Mouse (Mus musculus): ENCODE data around the gene Pik3c2b. TPM values are rescaled to one million over a fixed set of nuclear protein-coding genes. Genes with fewer than 3 reads are reported as not detected.

The Pik3c2b gene
- polyA plus RNA-seq, 1 experiment, result 0.39 TPM

DNA sequence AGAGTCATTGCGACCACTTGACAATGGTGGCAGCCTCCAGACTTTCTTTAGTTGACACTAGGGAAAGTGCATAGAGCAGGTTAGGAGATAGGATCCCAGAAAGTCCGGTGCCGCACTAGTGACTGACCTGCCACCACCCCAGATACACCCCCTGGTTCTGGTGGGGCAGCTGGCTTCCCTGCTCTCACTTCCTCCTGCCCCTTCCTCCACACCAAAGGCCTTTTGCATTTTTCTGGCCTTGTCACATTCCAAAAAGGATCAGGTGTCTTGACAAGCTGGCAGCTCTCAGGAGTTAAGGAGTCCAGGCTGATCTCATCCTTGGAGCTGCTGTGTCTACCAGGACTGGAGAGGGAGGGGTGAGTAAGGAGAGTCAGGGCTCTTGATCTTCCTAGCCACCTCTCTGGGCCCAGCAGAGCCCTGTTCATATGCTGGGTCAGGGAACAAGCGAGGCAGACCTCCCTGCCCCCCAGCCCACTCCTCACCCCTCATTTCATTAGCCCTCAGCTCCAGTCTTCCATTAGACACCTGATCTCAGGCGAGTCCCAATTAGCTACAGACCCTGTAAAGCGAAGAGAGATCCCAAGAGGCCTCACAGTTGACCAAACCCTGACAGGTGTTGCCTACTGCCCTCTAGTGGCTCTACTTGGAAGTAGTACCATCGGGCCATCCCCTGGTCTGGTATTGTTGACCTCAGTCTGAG, 41.9 kb downstream of the Pik3c2b start:
- Histone ChIP-seq H3ac (ENCODE audit: control insufficient read depth, insufficient read length, low read depth) (no peak overlapping the region), H3K36me3 (ENCODE audit: control insufficient read depth, insufficient read depth) (no peaks in the 10 kb centered on the region), H3K79me2 (ENCODE audit: control insufficient read depth, insufficient read depth) (no peaks in the 10 kb centered on the region), H3K4me3 (ENCODE audit: insufficient read depth, poor library complexity, severe bottlenecking) (no peak overlapping the region), H3K79me3 (ENCODE audit: low read depth) (no peaks in the 10 kb centered on the region), H3K27me3 (ENCODE audit: control insufficient read depth, insufficient read depth, insufficient read length) (peaks cover 6% of the 10 kb centered on the region)
- TF ChIP-seq CTCF (IDR thresholded peaks at IDR 0.05; ENCODE audit: control insufficient read depth, insufficient read depth, insufficient read length) (peak; percentile 76), MYOG (IDR thresholded peaks at IDR 0.05; ENCODE audit: control insufficient read depth, extremely low read depth, insufficient read length) (no peak)

DNA sequence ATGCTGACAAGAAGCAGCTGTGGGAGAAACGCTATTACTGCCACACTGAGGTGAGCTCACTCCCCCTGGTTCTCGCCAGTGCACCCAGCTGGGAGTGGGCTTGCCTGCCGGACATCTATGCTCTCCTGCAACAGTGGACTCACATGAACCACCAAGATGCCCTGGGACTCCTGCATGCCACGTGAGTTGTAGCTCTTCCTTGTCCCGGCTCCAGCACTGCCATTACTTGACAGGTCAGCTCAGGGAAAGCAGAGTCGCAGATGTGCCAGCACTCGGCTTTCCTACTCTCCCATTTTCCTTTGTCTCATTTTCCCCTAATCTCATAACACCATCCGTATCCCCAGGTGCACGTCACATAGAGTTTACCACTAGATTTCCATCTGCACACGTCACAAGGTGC, 42.7 kb downstream of the Pik3c2b start:
- no peak for TF ChIP-seq MYOG (IDR thresholded peaks at IDR 0.05; ENCODE audit: control insufficient read depth, extremely low read depth, insufficient read length)
- no peak for TF ChIP-seq USF1 (IDR thresholded peaks at IDR 0.05; ENCODE audit: low read depth)
- no peak for TF ChIP-seq FOSL1 (IDR thresholded peaks at IDR 0.05; ENCODE audit: insufficient read depth, low read length, poor library complexity, severe bottlenecking)
- no peak for TF ChIP-seq CTCF (IDR thresholded peaks at IDR 0.05; ENCODE audit: control insufficient read depth, insufficient read depth, insufficient read length)
- TF ChIP-seq MAX (IDR thresholded peaks at IDR 0.05), result no peak
- no peak for TF ChIP-seq CEBPB (IDR thresholded peaks at IDR 0.05; ENCODE audit: low read depth)
- TF ChIP-seq MYOD1 (IDR thresholded peaks at IDR 0.05; ENCODE audit: control insufficient read depth, insufficient read length, low read depth), result no peak
- no peak overlapping the region for H3K4me3 ChIP-seq (ENCODE audit: insufficient read depth, poor library complexity, severe bottlenecking)
- H3K36me3 ChIP-seq (ENCODE audit: control insufficient read depth, insufficient read depth), result no peaks in the 10 kb centered on the region
- H3K79me2 ChIP-seq (ENCODE audit: control insufficient read depth, insufficient read depth), result no peaks in the 10 kb centered on the region
- H3K79me3 ChIP-seq (ENCODE audit: low read depth), result no peaks in the 10 kb centered on the region
- H3K27me3 ChIP-seq (ENCODE audit: control insufficient read depth, insufficient read depth, insufficient read length), result peaks cover 6% of the 10 kb centered on the region
- H3ac ChIP-seq (ENCODE audit: control insufficient read depth, insufficient read length, low read depth), result no peak overlapping the region

DNA sequence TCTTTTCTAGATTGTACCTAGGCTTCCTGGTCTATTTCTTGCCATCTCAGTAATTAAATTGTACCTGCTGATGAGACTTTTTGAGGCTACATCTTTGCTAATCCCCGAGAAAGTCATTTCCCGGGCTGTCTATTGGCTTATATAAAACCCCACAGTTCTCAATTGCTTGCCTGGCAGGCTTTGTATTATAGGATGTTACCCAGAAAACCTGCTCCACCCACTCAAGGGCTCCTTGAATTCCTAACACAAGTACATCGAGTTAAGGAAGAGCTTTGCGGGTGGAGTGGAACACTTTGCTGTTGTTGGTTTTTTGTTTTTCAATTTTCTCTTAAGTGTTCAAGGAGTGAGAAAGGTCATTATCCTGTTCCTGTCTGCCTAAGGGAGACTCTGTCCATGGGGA, 43.9 kb downstream of the Pik3c2b start:
- no peak overlapping the region for H3ac ChIP-seq (ENCODE audit: control insufficient read depth, insufficient read length, low read depth)
- TF ChIP-seq CEBPB (IDR thresholded peaks at IDR 0.05; ENCODE audit: low read depth), result no peak
- TF ChIP-seq MYOG (IDR thresholded peaks at IDR 0.05; ENCODE audit: control insufficient read depth, extremely low read depth, insufficient read length), result no peak
- TF ChIP-seq CTCF (IDR thresholded peaks at IDR 0.05; ENCODE audit: control insufficient read depth, insufficient read depth, insufficient read length), result no peak
- TF ChIP-seq MAX (IDR thresholded peaks at IDR 0.05), result no peak
- TF ChIP-seq USF1 (IDR thresholded peaks at IDR 0.05; ENCODE audit: low read depth), result no peak
- no peak for TF ChIP-seq MYOD1 (IDR thresholded peaks at IDR 0.05; ENCODE audit: control insufficient read depth, insufficient read length, low read depth)
- no peak for TF ChIP-seq FOSL1 (IDR thresholded peaks at IDR 0.05; ENCODE audit: insufficient read depth, low read length, poor library complexity, severe bottlenecking)
- H3K27me3 ChIP-seq (ENCODE audit: control insufficient read depth, insufficient read depth, insufficient read length), result peaks cover 6% of the 10 kb centered on the region
- no peaks in the 10 kb centered on the region for H3K79me3 ChIP-seq (ENCODE audit: low read depth)
- no peaks in the 10 kb centered on the region for H3K36me3 ChIP-seq (ENCODE audit: control insufficient read depth, insufficient read depth)
- H3K4me3 ChIP-seq (ENCODE audit: insufficient read depth, poor library complexity, severe bottlenecking), result no peak overlapping the region
- H3K79me2 ChIP-seq (ENCODE audit: control insufficient read depth, insufficient read depth), result no peaks in the 10 kb centered on the region

DNA sequence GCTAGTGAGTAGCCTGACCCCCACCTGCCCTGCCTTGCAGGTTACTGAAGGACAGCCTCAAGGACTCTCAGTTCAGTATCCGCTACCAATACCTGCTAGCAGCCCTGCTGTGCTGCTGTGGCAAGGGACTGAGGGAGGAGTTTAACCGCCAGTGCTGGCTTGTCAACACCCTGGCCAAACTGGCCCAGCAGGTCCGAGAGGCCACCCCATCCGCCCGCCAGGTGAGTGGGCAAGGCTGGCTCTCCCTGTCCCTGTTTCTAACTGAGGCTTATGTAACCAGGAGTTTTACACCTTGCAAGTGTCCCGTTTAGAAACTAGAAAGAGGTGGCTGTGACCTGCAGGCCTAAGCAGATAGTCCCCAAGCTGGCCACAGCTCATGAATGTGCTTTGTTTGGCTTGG, 45.2 kb downstream of the Pik3c2b start:
- peaks cover 6% of the 10 kb centered on the region for H3K27me3 ChIP-seq (ENCODE audit: control insufficient read depth, insufficient read depth, insufficient read length)
- no peaks in the 10 kb centered on the region for H3K36me3 ChIP-seq (ENCODE audit: control insufficient read depth, insufficient read depth)
- TF ChIP-seq USF1 (IDR thresholded peaks at IDR 0.05; ENCODE audit: low read depth) (no peak), FOSL1 (IDR thresholded peaks at IDR 0.05; ENCODE audit: insufficient read depth, low read length, poor library complexity, severe bottlenecking) (no peak), CTCF (IDR thresholded peaks at IDR 0.05; ENCODE audit: control insufficient read depth, insufficient read depth, insufficient read length) (no peak), MYOG (IDR thresholded peaks at IDR 0.05; ENCODE audit: control insufficient read depth, extremely low read depth, insufficient read length) (no peak), MAX (IDR thresholded peaks at IDR 0.05) (no peak), MYOD1 (IDR thresholded peaks at IDR 0.05; ENCODE audit: control insufficient read depth, insufficient read length, low read depth) (no peak), CEBPB (IDR thresholded peaks at IDR 0.05; ENCODE audit: low read depth) (no peak)
- H3K79me3 ChIP-seq (ENCODE audit: low read depth), result no peaks in the 10 kb centered on the region
- no peaks in the 10 kb centered on the region for H3K79me2 ChIP-seq (ENCODE audit: control insufficient read depth, insufficient read depth)
- H3ac ChIP-seq (ENCODE audit: control insufficient read depth, insufficient read length, low read depth), result no peak overlapping the region
- H3K4me3 ChIP-seq (ENCODE audit: insufficient read depth, poor library complexity, severe bottlenecking), result no peak overlapping the region

DNA sequence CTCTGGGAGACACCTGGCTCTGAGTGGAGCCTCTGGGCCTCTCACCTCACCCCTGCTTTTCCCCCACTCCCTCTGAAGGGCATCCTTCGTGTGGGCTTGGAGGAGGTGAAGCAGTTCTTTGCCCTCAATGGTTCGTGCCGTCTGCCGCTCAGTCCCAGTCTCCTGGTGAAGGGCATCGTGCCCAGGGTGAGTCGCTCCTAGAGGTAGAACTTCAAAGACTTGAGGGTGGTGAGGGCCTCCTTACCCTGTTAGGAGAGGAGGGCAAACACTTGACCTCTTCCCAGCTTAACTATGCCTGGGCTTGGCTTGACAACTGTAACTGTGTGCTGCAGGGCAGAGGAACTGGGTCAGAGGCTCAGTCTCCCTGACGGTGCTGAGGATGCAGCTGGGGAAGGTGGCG, 46.0 kb downstream of the Pik3c2b start:
- H3ac ChIP-seq (ENCODE audit: control insufficient read depth, insufficient read length, low read depth), result no peak overlapping the region
- no peaks in the 10 kb centered on the region for H3K36me3 ChIP-seq (ENCODE audit: control insufficient read depth, insufficient read depth)
- H3K4me3 ChIP-seq (ENCODE audit: insufficient read depth, poor library complexity, severe bottlenecking), result no peak overlapping the region
- peaks cover 6% of the 10 kb centered on the region for H3K27me3 ChIP-seq (ENCODE audit: control insufficient read depth, insufficient read depth, insufficient read length)
- no peaks in the 10 kb centered on the region for H3K79me2 ChIP-seq (ENCODE audit: control insufficient read depth, insufficient read depth)
- H3K79me3 ChIP-seq (ENCODE audit: low read depth), result no peaks in the 10 kb centered on the region
- TF ChIP-seq CTCF (IDR thresholded peaks at IDR 0.05; ENCODE audit: control insufficient read depth, insufficient read depth, insufficient read length) (no peak), FOSL1 (IDR thresholded peaks at IDR 0.05; ENCODE audit: insufficient read depth, low read length, poor library complexity, severe bottlenecking) (no peak), USF1 (IDR thresholded peaks at IDR 0.05; ENCODE audit: low read depth) (no peak), MYOG (IDR thresholded peaks at IDR 0.05; ENCODE audit: control insufficient read depth, extremely low read depth, insufficient read length) (no peak), MYOD1 (IDR thresholded peaks at IDR 0.05; ENCODE audit: control insufficient read depth, insufficient read length, low read depth) (no peak), MAX (IDR thresholded peaks at IDR 0.05) (no peak), CEBPB (IDR thresholded peaks at IDR 0.05; ENCODE audit: low read depth) (no peak)

DNA sequence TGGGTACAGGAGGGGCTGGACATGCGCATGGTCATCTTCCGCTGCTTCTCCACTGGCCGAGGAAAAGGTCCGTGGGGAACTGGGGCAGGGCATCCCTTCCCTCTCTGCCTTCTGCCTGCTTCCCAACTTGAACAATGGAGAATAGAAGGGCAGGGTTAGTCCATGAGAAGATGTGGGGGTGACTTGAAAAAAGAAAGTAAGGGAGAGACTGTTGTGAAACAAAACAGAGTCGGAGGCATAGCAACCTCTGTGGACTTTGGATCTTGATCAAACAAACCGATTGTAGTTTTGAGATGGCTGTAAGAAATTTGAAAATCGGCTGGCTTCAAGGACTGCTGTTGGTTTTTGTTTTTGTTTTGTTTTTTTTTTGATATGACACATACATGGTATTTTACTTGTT, 48.3 kb downstream of the Pik3c2b start:
- no peaks in the 10 kb centered on the region for H3K79me2 ChIP-seq (ENCODE audit: control insufficient read depth, insufficient read depth)
- H3K36me3 ChIP-seq (ENCODE audit: control insufficient read depth, insufficient read depth), result no peaks in the 10 kb centered on the region
- no peak overlapping the region for H3K4me3 ChIP-seq (ENCODE audit: insufficient read depth, poor library complexity, severe bottlenecking)

More for the DNA sequence above, 48.3 kb downstream of the Pik3c2b start:
- Histone ChIP-seq H3ac (ENCODE audit: control insufficient read depth, insufficient read length, low read depth) (no peak overlapping the region), H3K79me3 (ENCODE audit: low read depth) (no peaks in the 10 kb centered on the region), H3K27me3 (ENCODE audit: control insufficient read depth, insufficient read depth, insufficient read length) (peaks cover 6% of the 10 kb centered on the region)
- TF ChIP-seq MYOG (IDR thresholded peaks at IDR 0.05; ENCODE audit: control insufficient read depth, extremely low read depth, insufficient read length) (no peak), CTCF (IDR thresholded peaks at IDR 0.05; ENCODE audit: control insufficient read depth, insufficient read depth, insufficient read length) (no peak), MYOD1 (IDR thresholded peaks at IDR 0.05; ENCODE audit: control insufficient read depth, insufficient read length, low read depth) (no peak), MAX (IDR thresholded peaks at IDR 0.05) (no peak), USF1 (IDR thresholded peaks at IDR 0.05; ENCODE audit: low read depth) (no peak), FOSL1 (IDR thresholded peaks at IDR 0.05; ENCODE audit: insufficient read depth, low read length, poor library complexity, severe bottlenecking) (no peak), CEBPB (IDR thresholded peaks at IDR 0.05; ENCODE audit: low read depth) (no peak)

Measured in C2C12 (cell line).